Mouse (Mus musculus) bone marrow, adult 2 months (tissue): Measurements from ENCODE around the gene Igsf9. TPM values are rescaled to one million over a fixed set of nuclear protein-coding genes. Genes with fewer than 3 reads are reported as not detected.

ENCODE experiments used
- H3K27ac ChIP-seq: fragments of 200-500 bp; 2 replicates; pipeline ENCODE4 v1.5.1; 2012; ENCODE audit warnings: low read depth, mild to moderate bottlenecking, control low read depth, inconsistent platforms, low read length; ENCODE audit not compliant: control insufficient read depth, poor library complexity, insufficient read depth
- H3K4me1 ChIP-seq: fragments of 200-500 bp; 2 replicates; pipeline ENCODE4 v1.6.1; 2011; ENCODE audit warnings: low read length; ENCODE audit not compliant: control insufficient read depth, insufficient read depth
- H3K4me3 ChIP-seq: fragments of 200-500 bp; replicated peaks from 2 replicates; pipeline ENCODE3; 2011; ENCODE audit warnings: mild to moderate bottlenecking, low read depth, low read length, control low read depth; ENCODE audit not compliant: control insufficient read depth
- CTCF ChIP-seq: fragments of 200-500 bp; IDR thresholded peaks from 2 replicates; pipeline ENCODE4 v1.5.1; 2011; ENCODE audit warnings: low read length, control low read depth; ENCODE audit not compliant: control insufficient read depth, insufficient read depth
- POLR2A ChIP-seq: fragments of 200-500 bp; IDR thresholded peaks from 2 replicates; pipeline ENCODE4 v1.6.1; 2011; ENCODE audit warnings: low read depth, mild to moderate bottlenecking, control low read depth, low read length, borderline replicate concordance; ENCODE audit not compliant: control insufficient read depth
- WGBS: fragments of 180-500 bp; shearing (Covaris S2); methylation state at CpG from one replicate; pipeline ENCODE4 v1.1.7; 2018; 5-methylcytosine and 5-hydroxymethylcytosine counted together
- polyA plus RNA-seq: library from polyadenylated mRNA; stranded (reverse); fragments of >200 nt; gene quantifications from 2 replicates; pipeline ENCODE4 v1.2.4, GENCODE M21; 2011; ENCODE audit warnings: low replicate concordance; ENCODE audit not compliant: missing spikeins, insufficient read depth, insufficient read length

Igsf9 gene
- polyA plus RNA-seq, 1 experiment, result 3.7 TPM

DNA sequence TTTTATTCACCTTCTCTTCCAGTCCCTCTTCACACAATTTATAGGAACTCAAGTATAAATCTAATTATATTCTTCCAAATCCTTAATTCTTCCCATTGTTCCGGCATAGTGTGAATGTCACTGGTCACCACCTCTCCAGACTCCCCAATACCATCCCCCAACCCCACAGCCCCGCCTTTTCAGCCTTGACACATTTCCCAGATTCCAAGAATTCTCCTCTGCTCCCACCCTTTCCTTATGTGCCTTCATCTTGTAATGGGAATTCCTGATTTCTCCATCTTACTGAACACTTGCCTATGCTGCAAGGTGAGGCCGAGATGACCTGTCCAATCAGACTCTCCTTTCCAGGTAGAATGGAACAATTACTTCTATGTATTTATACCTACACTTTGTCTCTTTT, 23.5 kb upstream of the Igsf9 start:
- WGBS, result 75% methylated on average over 3 of the region's 3 CpGs
- Histone ChIP-seq H3K4me3 (no peak overlapping the region), H3K4me1 (no peaks in the 10 kb centered on the region; the same call in 1 of the 2 replicates), H3K27ac (no peak overlapping the region)
- TF ChIP-seq CTCF, result no peak
- no peak for TF ChIP-seq POLR2A

DNA sequence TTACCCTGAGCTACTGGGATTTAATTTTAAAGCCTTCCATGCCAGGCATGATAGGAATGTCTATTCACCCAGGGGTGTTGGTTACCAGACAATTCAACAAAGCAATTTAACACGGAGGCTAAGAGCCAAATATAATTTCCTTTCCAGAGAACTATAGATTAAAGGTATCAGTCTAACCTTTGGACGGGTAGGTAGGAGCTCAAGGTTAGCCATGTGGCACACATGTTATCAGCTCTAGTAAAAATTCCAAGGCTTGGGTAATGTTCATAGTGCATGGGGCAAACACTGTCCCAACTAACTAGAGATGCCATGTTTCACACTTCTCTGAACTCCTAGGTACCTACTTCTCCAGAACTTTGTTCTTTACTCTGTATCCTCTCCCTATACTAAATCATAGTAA, 20.0 kb upstream of the Igsf9 start:
- no peaks in the 10 kb centered on the region for H3K4me1 ChIP-seq
- 78% methylated on average over 2 of the region's 2 CpGs for WGBS
- H3K4me3 ChIP-seq, result no peak overlapping the region
- no peak overlapping the region for H3K27ac ChIP-seq
- TF ChIP-seq CTCF, result no peak
- TF ChIP-seq POLR2A, result no peak

DNA sequence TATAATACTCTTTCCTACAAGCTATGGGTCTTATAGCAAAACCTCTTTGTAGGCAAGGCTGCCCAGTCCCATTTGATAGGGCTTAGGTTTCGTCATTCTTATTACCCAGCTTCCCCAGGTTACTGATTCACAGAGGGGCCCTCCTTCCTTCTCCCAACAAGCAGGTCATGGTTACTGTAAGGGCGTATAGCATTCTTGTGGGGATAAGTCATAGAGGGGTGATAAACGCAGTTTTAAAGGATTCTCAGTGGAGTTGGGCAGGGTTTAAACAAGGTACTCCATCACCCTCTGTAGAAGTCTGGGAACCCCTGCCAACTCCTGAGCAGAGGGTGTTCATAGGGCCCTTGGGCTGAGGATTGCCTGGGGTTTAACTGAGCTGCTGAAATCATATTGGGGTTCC, 19.1 kb upstream of the Igsf9 start:
- Histone ChIP-seq H3K4me3 (no peak overlapping the region), H3K4me1 (no peaks in the 10 kb centered on the region), H3K27ac (no peak overlapping the region)
- TF ChIP-seq POLR2A, result no peak
- TF ChIP-seq CTCF, result no peak
- 77% methylated on average over 3 of the region's 3 CpGs for WGBS

DNA sequence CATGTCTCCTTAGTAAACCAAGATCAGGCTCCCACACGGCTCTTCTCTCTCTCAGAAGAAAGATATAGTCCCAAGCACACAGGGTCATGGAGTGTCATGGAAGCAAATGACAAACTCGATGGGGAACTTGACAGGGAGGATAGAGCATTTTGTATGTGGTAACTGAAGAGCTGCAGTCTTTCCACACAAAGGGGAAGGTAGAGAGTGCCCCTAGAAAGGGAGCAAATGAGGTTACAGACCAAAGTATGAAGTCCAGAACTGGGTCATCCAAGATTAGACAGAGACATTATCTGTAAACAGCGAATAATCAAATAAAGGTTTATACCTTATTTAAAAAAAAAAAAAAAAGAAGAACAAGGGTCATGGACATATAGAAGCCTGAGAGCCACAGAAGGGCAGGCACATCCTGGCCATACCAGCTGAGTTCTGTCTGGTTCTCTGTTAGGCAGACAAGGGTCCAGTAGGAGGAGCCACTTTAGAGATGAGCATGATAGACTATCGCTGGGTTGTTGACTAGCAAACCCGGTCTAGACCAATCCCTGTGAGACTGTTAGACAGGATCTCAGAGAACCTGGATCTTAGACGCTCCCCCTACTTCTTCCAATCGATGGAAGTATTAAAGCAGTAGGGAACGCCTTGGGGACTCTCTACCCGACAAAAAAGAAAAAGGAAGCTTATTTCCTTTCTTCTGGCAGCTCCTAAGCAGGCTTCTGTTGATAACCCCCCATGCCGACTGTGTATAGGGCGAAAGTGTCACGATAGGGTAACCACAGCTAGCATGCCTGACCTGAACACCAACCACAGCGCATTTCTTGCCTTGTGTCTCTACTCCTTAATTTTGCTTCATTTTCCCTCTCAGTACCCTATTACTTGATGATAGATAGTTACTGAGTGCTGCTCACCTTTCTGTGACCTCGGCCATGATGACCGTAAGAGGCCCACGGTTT, 17.9 kb upstream of the Igsf9 start:
- Histone ChIP-seq H3K4me1 (no peaks in the 10 kb centered on the region), H3K4me3 (no peak overlapping the region), H3K27ac (no peak overlapping the region)
- TF ChIP-seq CTCF (no peak), POLR2A (no peak)
- WGBS, result 44% methylated on average over 16 of the region's 16 CpGs

DNA sequence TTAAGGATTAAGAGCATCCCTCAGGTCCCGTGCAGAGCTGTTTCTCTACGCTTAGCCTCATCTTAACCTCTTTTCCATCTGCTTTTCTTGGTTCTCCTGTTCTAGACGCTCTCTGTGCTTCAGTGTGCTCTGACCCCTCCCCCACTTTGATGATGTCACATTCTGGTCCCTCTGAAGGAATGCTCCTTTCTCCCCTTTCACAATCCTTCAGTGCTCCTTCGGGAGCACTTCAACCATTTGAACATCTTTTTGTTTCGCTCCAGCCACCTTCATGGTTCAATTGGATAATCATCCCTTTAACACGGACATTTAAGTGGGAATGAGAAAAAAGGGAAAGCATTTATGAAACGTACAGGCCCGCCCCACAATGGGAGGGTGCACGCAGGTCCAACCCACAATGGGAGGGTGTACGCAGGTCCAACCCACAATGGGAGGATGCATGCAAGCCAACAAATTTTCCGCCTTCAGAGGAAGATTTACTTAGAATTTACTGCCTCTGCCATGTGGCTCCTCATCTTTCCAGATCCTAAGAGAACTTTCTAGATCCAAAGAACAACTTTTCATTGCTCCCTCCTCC, 13.2 kb upstream of the Igsf9 start:
- WGBS, result 84% methylated on average over 11 of the region's 11 CpGs
- TF ChIP-seq POLR2A (no peak), CTCF (no peak)

DNA sequence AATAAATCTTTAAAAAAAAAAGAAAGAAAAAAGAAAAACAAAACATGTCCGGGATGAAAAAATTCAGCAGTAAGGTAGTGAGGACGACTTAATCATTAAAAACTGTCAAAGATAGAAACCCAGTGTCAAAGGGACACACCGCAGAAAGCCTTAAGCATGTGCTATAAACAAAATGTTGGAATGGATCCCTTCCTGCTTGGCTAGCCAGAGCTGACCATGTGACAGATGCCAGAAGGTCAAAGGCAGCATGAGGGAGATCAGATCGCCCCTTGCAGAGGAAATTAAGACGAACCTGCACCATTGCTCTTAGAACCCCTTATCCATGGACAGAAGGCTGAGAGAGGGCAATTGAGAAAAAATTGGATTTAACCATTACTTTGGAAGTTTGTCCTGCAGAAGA, 12.2 kb upstream of the Igsf9 start:
- TF ChIP-seq POLR2A, result no peak
- TF ChIP-seq CTCF, result no peak
- no peak overlapping the region for H3K27ac ChIP-seq
- H3K4me1 ChIP-seq, result peaks cover 2% of the 10 kb centered on the region; the same call in 1 of the 2 replicates
- WGBS, result 84% methylated on average over 5 of the region's 5 CpGs
- H3K4me3 ChIP-seq, result no peak overlapping the region

More for the DNA sequence above, 13.2 kb upstream of the Igsf9 start:
- no peak overlapping the region for H3K4me3 ChIP-seq
- H3K4me1 ChIP-seq, result no peaks in the 10 kb centered on the region
- H3K27ac ChIP-seq, result no peak overlapping the region

DNA sequence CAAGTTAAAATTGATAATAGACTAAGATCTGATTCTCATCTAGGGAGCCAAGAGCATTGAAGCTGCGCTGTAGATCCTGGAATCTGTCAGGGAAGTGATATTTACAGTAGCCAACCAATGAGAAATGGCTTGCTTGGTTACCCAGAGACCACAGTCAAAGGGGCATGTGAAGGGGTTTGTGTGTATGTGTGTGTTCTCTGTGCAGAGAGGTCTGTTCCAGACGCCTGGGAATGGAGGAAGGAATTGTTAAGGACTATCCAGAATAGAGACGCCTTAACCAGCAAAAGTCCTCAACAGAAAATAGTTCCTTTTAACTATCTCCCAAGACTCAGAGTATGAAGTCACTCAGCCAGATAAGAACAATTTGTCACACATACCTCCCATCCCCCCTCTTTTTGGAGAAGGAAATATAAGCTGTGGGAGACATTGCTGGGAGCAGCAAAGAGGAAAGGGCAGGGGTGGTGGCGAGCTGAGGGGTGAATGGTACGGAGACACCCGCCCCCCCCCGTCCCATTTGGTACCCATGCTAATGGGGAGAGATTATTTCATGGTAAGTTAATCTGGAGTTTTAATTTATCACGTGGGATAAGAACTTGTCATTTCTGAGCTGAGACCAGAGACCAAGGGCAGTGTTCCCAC, 11.7 kb upstream of the Igsf9 start:
- Histone ChIP-seq H3K27ac (no peak overlapping the region), H3K4me3 (no peak overlapping the region), H3K4me1 (peaks cover 2% of the 10 kb centered on the region; the same call in 1 of the 2 replicates)
- TF ChIP-seq POLR2A (no peak), CTCF (no peak)
- 45% methylated on average over 8 of the region's 8 CpGs for WGBS

DNA sequence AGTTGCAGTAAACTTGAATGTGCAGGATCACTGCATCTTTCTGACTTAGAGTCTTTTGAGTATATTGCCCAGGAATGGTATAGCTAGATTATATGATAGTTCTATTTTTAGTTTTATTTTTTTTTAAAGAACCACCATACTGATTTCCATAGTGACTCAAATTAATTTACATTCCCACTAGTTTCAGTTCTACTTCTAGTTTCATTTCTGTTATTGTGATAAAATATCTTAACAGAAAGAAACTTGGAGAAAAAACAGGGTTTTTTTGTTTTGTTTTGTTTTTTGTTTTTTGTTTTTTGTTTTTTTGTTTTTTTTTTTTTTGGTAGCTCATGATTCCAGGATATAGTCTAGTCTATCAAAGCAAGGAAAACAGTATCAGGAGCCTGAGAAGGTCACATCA, 8.7 kb upstream of the Igsf9 start:
- H3K4me1 ChIP-seq, result peaks cover 6% of the 10 kb centered on the region
- no peak overlapping the region for H3K27ac ChIP-seq
- H3K4me3 ChIP-seq, result no peak overlapping the region
- no peak for TF ChIP-seq POLR2A
- TF ChIP-seq CTCF, result no peak

DNA sequence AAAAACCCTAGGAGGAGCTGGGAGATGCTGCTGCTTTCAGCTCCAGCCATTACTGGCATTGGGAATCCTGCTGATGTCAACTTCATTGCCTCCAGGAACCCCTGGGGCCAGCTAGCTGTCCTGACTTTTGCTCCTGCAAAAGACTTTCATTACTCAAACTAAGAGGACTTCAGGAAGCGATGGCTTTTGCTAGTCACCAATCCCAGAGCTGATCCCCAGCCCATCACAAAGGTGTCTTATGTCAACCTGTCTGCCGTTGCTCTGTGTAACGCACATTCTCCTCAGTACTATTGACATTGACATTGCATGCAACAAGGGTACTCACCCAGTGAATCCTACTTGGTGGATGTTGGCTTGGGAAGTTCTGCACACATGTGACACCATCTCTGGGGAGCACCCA, 7.4 kb upstream of the Igsf9 start:
- TF ChIP-seq POLR2A, result no peak
- TF ChIP-seq CTCF, result no peak
- Histone ChIP-seq H3K27ac (no peak overlapping the region; the same call in 1 of the 2 replicates), H3K4me3 (no peak overlapping the region), H3K4me1 (peaks cover 6% of the 10 kb centered on the region)
- 86% methylated on average over 3 of the region's 3 CpGs for WGBS
